Mouse (Mus musculus) left cerebral cortex, postnatal 36 days (tissue): ENCODE results near the gene Coq5. TPM values are rescaled to one million over a fixed set of nuclear protein-coding genes. Genes with fewer than 3 reads are reported as not detected.

ENCODE experiments used
- DNase-seq, 2 experiments: peaks; one replicate each; pipeline ENCODE4 v3.0.0; 2021 to 2022; ENCODE audit warnings: low spot score in 2 of 2, mixed read lengths in 1 of 2
- intact Hi-C: fragments of 180-260 bp; cut with DNase I; formaldehyde crosslinking; loops from one replicate; pipeline ENCODE4 v1.15.1; 2025
- total RNA-seq, 2 experiments: library from RNA; stranded (reverse); gene quantifications; 2 replicates each; pipeline ENCODE4 v1.2.3; 2021

Coq5 gene
- total RNA-seq, 2 experiments from 2014 or later, result 38.1 to 40.1 TPM

- intact Hi-C loops, result no loop called here
- DNase-seq, result no peak
Observed at GRCm38 (mm10) chr5:115262502-115263291, 16.8 kb upstream of the Coq5 start.

DNA sequence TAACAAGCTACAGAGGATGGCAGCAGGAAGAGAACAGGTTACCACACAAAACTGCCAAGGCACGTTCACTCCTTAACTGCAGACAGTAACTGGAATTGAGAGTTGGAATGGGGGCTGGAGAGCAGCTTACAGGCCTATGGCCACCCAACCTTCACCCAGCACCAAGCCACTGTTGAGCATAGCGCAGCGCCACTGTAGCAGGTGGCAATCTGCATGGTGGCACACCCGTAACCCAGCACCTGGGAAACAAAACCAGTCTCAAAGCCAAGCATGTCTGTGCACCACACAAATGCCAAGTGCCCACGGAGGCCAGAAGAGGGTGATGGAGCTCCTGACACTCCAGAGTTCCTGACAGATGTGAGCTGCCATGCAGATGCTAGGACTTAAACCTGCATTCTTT is 13.1 kb upstream of the Coq5 start:
- intact Hi-C loops, result no loop called here

DNA sequence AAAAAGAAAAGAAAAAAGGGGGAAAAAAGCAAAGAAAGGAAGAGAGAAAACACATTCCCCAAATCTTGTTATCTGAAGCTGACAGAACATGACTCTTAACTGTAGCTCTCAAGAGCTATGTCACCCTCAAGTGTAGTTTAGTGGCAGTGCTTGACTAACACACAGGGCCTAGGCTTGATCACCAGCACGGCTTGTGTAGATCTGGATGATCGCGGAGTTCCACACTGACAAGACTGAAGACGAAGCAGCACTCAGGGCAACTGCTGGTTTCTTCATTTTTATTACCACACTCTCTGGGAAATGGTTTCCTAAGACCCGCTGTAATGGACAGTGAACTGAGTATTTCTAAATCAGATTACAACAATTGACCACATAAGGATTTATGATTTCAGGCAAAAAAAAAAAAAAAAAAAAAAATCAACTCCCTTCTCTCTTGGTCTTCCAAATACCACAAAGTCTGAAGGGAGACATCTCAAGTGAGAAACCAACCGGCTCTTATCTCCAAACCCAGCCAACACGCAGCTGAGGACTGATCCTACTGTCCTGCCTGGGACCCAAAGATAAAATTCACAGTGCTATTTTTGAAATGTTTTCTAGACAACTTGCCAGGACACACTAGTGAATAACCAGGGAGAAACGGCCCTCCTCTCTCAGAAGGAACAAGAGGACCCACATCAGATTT is 12.5 kb upstream of the Coq5 start:
- no peak for DNase-seq
- intact Hi-C loops, result no loop called here

More for the DNA sequence above, 13.1 kb upstream of the Coq5 start:
- DNase-seq, result no peak

DNA sequence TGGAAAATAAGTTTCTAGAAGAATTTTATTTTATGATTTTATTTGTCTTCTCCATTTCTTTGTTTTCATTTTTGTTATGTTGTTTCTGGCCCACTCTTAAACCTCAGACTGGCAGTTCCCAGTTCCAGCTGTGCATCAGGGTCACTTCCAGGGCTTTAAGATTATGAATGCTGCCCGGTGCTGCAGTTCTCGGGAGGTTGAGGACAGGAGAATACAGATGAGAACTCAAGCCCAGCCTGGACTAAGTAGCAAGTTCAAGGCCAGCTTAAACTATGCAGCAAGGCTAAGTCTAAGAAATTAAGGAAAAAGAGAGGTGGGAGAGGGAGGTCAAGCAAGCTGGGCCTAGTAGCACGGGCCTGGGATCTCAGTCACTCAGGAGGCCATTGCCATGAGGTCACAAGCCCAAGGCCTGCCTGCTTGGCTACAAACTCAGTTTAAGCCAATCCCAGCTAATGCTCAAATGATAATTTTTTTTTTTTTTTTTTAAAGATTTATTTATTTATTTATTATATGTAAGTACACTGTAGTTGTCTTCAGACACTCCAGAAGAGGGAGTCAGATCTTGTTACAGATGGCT is 11.9 kb upstream of the Coq5 start:
- no peak for DNase-seq
- intact Hi-C loops, result no loop called here

GRCm38 (mm10) chr5:115268266-115268665 is 11.2 kb upstream of the Coq5 start:
- DNase-seq, result no peak
- intact Hi-C loops, result no loop called here

DNA sequence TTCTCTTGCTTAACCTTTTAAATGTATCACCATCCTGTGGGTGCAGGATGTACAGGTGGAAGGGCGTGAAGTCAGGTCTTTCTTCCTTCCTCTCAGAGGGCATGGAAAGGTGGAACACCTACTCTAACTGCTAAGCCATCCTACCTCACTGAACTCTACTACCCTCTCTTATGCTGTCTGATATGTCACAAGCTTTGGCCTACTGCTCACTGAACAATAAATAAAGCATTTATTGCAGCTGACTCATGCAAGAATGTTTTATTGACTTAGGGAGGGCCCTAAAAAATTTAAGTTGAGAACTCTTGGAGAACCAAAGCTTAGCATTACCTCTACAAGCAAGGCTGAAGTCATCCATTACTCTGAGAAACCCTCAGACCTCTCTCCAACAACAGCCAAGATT is 9.5 kb upstream of the Coq5 start:
- intact Hi-C loops, result no loop called here

GRCm38 (mm10) chr5:115271931-115272811 is 7.3 kb upstream of the Coq5 start:
- intact Hi-C loops, result no loop called here
- peak in 1 of 2 experiments; percentile 50 for DNase-seq

More for the DNA sequence above, 9.5 kb upstream of the Coq5 start:
- DNase-seq, result no peak

DNA sequence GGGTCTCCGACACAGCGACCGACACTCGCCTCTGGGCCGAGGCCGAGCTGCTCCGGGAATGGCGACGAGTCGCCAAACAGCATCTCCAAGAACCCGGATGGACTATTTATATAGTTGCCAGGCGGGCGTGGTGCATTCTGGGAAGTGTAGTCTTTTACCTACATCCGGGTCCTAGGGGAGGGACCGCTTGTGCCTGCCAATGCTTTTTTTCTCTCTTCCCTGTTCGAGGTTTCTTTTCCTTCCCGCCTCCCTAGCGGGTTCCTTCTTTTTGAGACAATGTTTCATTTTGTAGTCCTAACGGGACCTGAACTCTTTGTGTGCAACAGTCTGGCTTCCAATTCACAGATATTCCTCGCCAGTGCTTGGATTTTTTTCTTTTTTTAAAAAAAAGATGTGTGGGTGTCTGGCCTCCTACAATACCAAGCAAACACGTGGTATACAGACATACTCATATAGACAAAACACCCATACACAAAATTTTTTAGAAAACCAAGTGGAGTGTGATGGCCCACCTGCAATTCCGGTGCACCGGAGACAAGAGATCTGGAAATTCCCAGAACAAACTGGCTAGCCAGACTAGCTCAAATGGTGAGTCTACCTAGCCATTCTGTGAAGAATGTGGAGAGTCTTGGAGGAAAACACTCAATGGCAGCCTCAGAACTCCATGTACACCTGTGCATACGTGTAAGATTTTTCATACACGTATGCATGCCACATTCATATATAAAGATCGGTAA is 6.5 kb upstream of the Coq5 start, which contains the start of gene Rnf10:
Rnf10 (minus strand) TSS at position 87 of the 737 bp plus-strand sequence.
- intact Hi-C loops, result no loop called here

GRCm38 (mm10) chr5:115273549-115274135 is 5.8 kb upstream of the Coq5 start:
- intact Hi-C loops, result no loop called here
- DNase-seq, result no peak

More for the DNA sequence above, 6.5 kb upstream of the Coq5 start, which contains the start of gene Rnf10:
- peak; percentile 96 to 98 for DNase-seq

DNA sequence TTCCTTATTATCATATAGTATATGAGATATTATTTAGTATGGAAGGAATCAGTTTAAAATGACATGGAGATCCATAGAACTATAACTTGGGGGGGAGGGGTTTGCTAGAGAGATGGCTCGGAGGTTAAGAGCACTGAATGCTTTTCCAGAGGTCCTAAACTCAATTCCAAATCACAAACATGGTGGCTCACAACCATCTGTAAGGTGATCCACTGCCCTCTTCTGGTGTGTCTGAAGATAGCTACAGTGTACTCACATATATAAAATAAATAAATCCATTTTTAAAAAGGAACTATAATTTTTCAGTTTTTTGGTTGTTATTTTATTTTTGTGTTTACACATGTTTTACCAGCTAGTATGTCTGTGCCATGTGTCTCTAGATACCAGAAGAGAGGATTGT is 5.1 kb upstream of the Coq5 start:
- no peak for DNase-seq
- intact Hi-C loops, result no loop called here

GRCm38 (mm10) chr5:115274771-115275170 is 4.7 kb upstream of the Coq5 start:
- DNase-seq, result no peak
- intact Hi-C loops, result no loop called here

- intact Hi-C loops, result loop anchor here (2.0 kb wide), 1 partner anchor 25 kb away; the partner anchor contains the start of gene Dynll1
- no peak for DNase-seq
Observed at GRCm38 (mm10) chr5:115275998-115276397, 3.5 kb upstream of the Coq5 start.

GRCm38 (mm10) chr5:115278053-115278452 is 1.4 kb upstream of the Coq5 start:
- intact Hi-C loops, result no loop called here

DNA sequence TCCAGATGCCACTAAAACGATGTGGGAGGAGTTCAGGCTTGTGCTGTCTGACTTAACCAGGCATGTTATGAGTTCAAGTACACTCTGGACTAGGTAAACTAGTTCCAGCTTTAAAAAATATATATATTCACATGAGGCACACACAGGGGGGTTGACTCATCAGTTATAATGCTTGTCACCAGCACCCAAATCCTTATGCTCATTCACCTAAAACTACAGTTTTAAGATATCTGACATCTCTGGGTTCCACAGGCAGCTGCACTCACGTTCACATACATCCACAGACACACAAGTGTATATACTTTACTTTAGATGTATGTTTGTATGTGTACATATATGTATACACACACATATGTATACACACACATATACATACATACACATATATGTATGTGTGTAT is 681 bp upstream of the Coq5 start:
- intact Hi-C loops, result no loop called here
- DNase-seq, result no peak

More at GRCm38 (mm10) chr5:115278053-115278452, 1.4 kb upstream of the Coq5 start:
- no peak for DNase-seq

- intact Hi-C loops, result no loop called here
- DNase-seq, result no peak
Observed at GRCm38 (mm10) chr5:115280050-115280687, 703 bp downstream of the Coq5 start.

GRCm38 (mm10) chr5:115284735-115285134 is 5.3 kb downstream of the Coq5 start:
- no peak for DNase-seq
- intact Hi-C loops, result no loop called here

DNA sequence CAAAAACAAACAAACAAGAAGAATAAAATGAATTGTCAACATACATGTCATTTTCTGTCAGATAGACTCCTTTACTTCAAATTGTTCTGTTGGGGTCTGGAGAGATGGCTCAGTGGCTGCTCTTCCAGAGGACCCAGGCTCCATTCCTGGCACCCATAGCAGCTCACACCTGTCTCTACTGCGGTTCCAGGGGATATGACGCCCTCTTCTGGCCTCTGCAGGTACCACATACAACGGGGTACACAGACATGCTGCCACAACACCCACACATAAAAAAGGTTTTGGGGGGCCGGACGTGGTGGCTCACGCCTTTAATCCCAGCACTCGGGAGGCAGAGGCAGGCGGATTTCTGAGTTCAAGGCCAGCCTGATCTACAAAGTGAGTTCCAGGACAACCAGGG is 14.7 kb downstream of the Coq5 start:
- intact Hi-C loops, result no loop called here
- no peak for DNase-seq

DNA sequence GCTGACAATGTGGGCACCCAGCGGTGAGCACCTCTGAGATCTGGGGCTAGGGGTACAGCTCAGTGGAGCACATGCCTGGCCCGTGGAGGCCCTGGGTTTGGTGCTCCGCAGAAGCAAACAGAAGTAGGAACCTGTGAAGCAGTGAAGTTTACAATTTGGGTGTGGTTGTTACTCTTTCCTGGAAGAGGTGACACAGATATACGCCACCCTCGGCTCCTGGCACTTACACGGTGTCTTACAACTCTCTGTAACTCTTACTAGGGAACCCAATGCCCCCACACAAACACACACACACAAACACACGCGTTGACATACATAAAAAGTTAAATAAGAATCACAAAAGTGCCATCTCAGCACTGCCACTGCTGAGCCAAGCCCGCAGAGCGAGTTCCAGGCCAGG is 16.9 kb downstream of the Coq5 start:
- DNase-seq, result no peak
- intact Hi-C loops, result no loop called here
